Mouse (Mus musculus): ENCODE data around the gene Klf2.

Klf2 gene

GRCm38 (mm10) chr8:72318801-72319322 is at the start of gene Klf2:
Klf2 (plus strand) TSS chr8:72319033.
- DNase-seq (ENCODE audit: low spot score in 2 of 2) = peak; percentile 85 to 87

- no peak for DNase-seq (ENCODE audit: low spot score in 2 of 2)
Measured at GRCm38 (mm10) chr8:72270606-72271005, 48.2 kb upstream of the Klf2 start.

GRCm38 (mm10) chr8:72271051-72271660 is 47.7 kb upstream of the Klf2 start:
- DNase-seq (ENCODE audit: low spot score in 2 of 2) = no peak

GRCm38 (mm10) chr8:72271691-72272090 is 47.1 kb upstream of the Klf2 start:
- no peak for DNase-seq (ENCODE audit: low spot score in 2 of 2)

- peak; percentile 32 to 34 for DNase-seq (ENCODE audit: low spot score in 2 of 2)
Measured at GRCm38 (mm10) chr8:72272361-72272760, 46.5 kb upstream of the Klf2 start.

GRCm38 (mm10) chr8:72273111-72273770 is 45.6 kb upstream of the Klf2 start:
- DNase-seq (ENCODE audit: low spot score in 2 of 2) = no peak

- no peak for DNase-seq (ENCODE audit: low spot score in 2 of 2)
Measured at GRCm38 (mm10) chr8:72273807-72274206, 45.0 kb upstream of the Klf2 start.

GRCm38 (mm10) chr8:72277244-72277643 is 41.6 kb upstream of the Klf2 start:
- DNase-seq (ENCODE audit: low spot score in 2 of 2) = no peak

GRCm38 (mm10) chr8:72279151-72279550 is 39.7 kb upstream of the Klf2 start:
- DNase-seq (ENCODE audit: low spot score in 2 of 2) = no peak

GRCm38 (mm10) chr8:72281634-72282033 is 37.2 kb upstream of the Klf2 start:
- no peak for DNase-seq (ENCODE audit: low spot score in 2 of 2)

GRCm38 (mm10) chr8:72285285-72285684 is 33.5 kb upstream of the Klf2 start:
- DNase-seq (ENCODE audit: low spot score in 2 of 2) = no peak

- no peak for DNase-seq (ENCODE audit: low spot score in 2 of 2)
Measured at GRCm38 (mm10) chr8:72289051-72289450, 29.8 kb upstream of the Klf2 start.

GRCm38 (mm10) chr8:72291104-72291503 is 27.7 kb upstream of the Klf2 start:
- no peak for DNase-seq (ENCODE audit: low spot score in 2 of 2)

- no peak for DNase-seq (ENCODE audit: low spot score in 2 of 2)
Measured at GRCm38 (mm10) chr8:72293309-72293708, 25.5 kb upstream of the Klf2 start.

- DNase-seq (ENCODE audit: low spot score in 2 of 2) = no peak
Measured at GRCm38 (mm10) chr8:72295125-72295524, 23.7 kb upstream of the Klf2 start.

- peak; percentile 57 to 65 for DNase-seq (ENCODE audit: low spot score in 2 of 2)
Measured at GRCm38 (mm10) chr8:72295679-72296078, 23.2 kb upstream of the Klf2 start.

GRCm38 (mm10) chr8:72296561-72296960 is 22.3 kb upstream of the Klf2 start:
- no peak for DNase-seq (ENCODE audit: low spot score in 2 of 2)

GRCm38 (mm10) chr8:72298928-72299327 is 19.9 kb upstream of the Klf2 start:
- DNase-seq (ENCODE audit: low spot score in 2 of 2) = no peak

GRCm38 (mm10) chr8:72300654-72301400 is 18.0 kb upstream of the Klf2 start:
- no peak for DNase-seq (ENCODE audit: low spot score in 2 of 2)

GRCm38 (mm10) chr8:72301497-72301896 is 17.3 kb upstream of the Klf2 start:
- no peak for DNase-seq (ENCODE audit: low spot score in 2 of 2)

GRCm38 (mm10) chr8:72302986-72303612 is 15.7 kb upstream of the Klf2 start:
- no peak for DNase-seq (ENCODE audit: low spot score in 2 of 2)

GRCm38 (mm10) chr8:72303633-72304032 is 15.2 kb upstream of the Klf2 start:
- no peak for DNase-seq (ENCODE audit: low spot score in 2 of 2)
